Mouse (Mus musculus): ENCODE results near the gene H2al1c. TPM values are rescaled to one million over a fixed set of nuclear protein-coding genes. Genes with fewer than 3 reads are reported as not detected.
"Not testable (repeated sequence)": the region's sequence is repeated elsewhere in the genome, so short reads cannot be mapped to it uniquely, and the experiment has no call there.

Gene H2al1c
- not detected for total RNA-seq (2021)

DNA sequence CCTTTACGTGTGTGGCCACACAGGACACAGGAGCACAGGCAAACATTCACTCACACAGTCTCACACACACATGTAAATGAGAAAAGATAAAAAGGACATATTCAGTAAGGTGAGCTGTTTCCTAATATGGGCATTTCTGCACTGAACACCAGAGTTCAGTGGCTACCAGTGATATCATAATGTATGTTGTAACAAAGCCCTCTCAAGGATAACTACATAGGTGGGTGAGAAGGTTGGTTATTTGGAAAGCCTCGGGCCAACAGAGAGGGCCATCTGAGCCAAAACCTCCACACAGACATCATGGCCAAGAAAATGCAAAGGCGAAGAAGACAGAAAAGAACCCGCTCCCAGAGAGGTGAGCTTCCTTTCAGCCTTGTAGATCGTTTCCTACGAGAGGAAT is at the start of gene H2al1c:
Gene H2al1c, plus strand, starts transcription at position 301 of the 400 bp plus-strand sequence.
- intact Hi-C loops (cut with DNase I); DNase-seq (ENCODE audit: low spot score in 2 of 2): not testable (repeated sequence)

DNA sequence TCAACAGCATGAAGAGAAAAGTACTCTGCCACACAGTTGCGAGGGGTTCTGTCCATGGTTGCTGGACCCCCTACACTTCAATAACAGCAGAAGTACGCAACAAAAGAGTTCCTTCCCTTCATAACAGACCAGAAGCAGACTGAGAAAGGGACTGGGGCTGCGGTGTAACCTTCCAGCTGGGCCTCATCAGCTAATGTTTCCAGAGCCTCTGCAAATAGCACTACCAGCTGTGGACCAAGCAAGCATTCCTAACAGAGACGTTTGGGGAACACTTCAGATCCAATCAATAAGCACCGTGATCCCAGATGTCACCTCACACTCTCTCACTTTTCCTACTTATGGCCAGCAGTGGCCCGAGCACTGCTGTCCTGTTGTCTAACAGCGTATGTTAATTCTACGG is 40.5 kb upstream of the H2al1c start:
- intact Hi-C loops (cut with DNase I), result no loop called here

DNA sequence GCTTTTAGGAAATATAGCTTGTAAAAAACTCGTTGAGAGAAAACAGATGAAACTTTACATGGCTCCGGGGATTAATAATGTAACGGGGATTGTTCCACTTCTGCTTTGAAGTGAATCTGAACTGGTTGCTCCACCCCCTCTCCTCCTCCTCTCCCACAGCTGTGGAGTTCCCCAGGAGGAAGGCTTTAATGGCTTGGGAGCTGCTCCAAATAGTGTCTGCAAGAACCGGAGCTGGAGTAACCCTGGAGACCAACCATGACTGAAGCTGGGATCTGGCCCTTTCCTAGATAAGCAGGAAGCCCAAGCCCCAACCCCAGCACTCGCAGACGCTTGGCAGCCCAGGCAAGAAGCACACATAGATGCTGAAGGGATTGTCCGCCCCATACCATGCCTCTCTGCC is 37.7 kb upstream of the H2al1c start:
- peak in 1 of 2 experiments; percentile 20 for DNase-seq (ENCODE audit: low spot score in 2 of 2)
- intact Hi-C loops (cut with DNase I), result no loop called here

More for the DNA sequence above, 40.5 kb upstream of the H2al1c start:
- DNase-seq (ENCODE audit: low spot score in 2 of 2), result no peak

DNA sequence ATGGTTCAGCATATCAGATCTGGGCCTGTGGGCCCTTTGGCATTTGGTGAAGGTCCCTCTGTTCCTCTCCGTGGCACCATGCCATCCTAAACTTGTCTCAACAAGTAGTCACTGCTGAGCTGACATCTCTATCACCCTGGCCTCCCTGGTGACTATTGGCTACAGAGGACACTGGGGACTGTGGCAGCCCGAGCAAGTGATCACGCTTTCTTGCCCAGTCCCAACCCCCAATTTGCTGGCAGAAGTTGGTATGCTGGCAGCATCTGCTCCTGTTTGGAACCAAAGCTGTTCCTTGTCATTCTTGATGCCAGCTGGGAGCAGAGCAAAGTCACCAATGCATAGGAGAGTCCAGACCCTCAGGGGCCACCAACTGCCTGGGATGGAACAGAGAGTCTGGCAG is 36.4 kb upstream of the H2al1c start:
- DNase-seq (ENCODE audit: low spot score in 2 of 2), result no peak
- intact Hi-C loops (cut with DNase I), result no loop called here

DNA sequence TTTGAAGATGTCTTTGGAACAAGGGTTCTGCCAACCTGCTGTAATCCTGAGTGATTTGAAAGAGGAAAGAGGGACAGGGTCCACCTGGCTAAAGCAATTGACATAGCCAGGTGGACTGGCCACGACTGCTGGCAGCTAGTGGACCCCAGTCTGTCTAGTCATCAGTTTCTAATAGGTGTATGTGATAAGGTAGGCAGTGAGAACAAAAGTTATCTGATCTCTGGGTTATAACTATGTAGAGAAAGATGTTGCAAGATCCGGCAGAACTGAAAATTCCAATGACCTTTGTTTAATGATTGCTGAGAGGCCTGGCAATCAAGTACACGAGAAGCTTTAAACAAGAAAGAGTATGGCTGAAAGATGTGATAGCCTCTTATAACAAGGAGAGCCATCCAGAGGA is 32.3 kb upstream of the H2al1c start:
- intact Hi-C loops (cut with DNase I), result no loop called here
- no peak for DNase-seq (ENCODE audit: low spot score in 2 of 2)

DNA sequence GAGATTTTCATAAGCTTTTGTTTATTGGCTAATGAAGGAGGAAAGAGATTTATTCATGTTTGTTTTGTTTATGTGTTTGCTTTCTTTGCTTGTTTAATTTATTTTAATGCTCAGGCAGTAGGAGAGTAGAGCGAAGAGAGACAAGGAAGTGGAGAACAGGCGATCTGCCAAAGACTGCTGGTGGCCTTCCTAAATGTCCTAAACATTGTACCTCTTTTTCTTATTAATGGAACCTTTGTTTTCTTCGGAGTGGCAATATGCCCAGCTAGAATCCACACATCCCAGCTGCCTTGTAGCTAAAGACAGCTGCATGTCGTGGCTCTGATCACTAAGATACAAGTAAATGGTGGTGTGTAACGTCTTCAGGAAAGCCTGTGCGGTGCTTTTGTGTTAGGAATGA is 28.4 kb upstream of the H2al1c start:
- intact Hi-C loops (cut with DNase I), result no loop called here

DNA sequence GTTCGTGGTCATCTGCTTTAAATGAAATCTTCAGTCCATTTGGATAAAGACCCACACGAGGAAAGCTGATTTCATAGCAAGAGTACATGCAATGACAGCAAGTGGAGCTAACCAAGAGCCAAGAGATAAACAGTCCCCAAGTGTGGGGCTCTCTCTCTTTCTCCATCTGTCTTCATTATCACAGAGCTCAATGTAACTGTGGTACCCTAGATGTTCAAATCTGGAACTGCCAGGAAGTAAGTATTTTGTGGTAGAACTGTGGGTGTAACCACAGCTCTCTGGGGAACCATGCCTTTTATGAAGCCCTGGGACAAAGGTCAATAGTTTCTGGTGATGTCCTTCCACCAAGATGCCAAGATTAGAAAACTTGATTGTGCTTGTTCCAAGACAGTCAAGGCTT is 24.7 kb upstream of the H2al1c start:
- intact Hi-C loops (cut with DNase I), result no loop called here
- DNase-seq (ENCODE audit: low spot score in 2 of 2), result peak in 1 of 2 experiments; percentile 27

More for the DNA sequence above, 28.4 kb upstream of the H2al1c start:
- no peak for DNase-seq (ENCODE audit: low spot score in 2 of 2)

DNA sequence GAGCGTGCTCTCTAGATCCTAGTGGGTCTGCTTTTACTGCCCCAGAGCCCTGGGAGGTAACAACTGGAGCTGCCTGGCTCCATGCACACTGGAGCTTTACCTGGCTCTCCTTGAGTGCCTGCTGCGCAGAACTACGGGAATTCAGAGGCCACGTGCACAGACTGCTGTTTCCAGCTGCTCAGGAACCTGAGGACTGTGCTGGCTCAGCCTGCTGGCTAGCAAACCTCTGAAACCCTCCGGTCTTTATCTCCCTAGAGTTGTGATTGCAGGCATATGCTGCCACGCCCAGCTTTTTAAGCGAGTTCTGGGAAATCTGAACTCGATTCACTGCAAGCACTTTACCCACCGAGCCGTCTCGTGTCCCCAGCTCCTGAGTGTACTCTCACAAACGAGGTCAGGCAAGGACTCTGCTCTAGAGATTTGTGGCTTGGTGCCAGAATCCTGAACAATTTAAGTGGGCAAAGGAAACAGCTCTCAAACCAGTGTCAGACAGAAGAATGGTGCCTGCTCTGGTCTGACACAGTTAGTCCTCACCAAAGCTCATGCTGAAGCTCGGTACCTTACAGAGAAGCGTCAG is 17.1 kb upstream of the H2al1c start:
- no peak for DNase-seq (ENCODE audit: low spot score in 2 of 2)
- intact Hi-C loops (cut with DNase I), result no loop called here

DNA sequence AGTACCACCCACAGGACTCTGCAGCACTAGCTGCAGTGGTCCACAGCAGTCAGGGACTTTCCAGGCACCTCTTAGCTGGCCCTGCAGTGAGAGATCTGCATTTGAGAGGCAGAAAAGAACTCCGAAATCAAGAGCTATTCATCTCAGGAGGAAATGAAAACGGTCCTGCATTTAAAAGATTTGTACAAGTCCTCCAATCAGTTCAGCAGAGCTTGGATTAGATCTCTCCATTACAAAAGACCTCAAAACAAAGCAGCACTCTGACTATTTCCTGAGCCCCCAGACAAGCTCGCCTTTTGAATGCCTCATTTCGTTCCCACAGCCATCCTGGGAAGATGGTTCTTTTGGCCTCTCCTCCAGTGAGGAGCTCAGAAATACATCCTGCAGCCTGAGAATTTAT is 16.2 kb upstream of the H2al1c start:
- DNase-seq (ENCODE audit: low spot score in 2 of 2), result no peak
- intact Hi-C loops (cut with DNase I), result no loop called here

DNA sequence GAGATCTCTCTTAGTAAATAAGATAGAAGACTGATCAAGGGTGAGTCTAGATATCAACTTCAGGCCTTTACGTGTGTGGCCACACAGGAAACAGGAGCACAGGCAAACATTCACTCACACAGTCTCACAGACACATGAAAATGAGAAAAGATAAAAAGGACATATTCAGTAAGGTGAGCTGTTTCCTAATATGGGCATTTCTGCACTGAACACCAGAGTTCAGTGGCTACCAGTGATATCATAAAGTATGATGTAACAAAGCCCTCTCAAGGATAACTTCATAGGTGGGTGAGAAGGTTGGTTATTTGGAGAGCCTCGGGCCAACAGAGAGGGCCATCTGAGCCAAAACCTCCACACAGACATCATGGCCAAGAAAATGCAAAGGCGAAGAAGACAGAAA is 6.5 kb upstream of the H2al1c start, which contains the start of gene H2al1a:
Gene H2al1a, plus strand, starts transcription at position 301 of the 400 bp plus-strand sequence.
- intact Hi-C loops (cut with DNase I); DNase-seq (ENCODE audit: low spot score in 2 of 2): not testable (repeated sequence)

DNA sequence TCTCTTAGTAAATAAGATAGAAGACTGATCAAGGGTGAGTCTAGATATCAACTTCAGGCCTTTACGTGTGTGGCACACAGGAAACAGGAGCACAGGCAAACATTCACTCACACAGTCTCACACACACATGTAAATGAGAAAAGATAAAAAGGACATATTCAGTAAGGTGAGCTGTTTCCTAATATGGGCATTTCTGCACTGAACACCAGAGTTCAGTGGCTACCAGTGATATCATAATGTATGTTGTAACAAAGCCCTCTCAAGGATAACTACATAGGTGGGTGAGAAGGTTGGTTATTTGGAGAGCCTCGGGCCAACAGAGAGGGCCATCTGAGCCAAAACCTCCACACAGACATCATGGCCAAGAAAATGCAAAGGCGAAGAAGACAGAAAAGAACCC is 3.3 kb upstream of the H2al1c start, which contains the start of gene H2al1b:
Gene H2al1b, plus strand, starts transcription at position 301 of the 400 bp plus-strand sequence.
- DNase-seq (ENCODE audit: low spot score in 2 of 2); intact Hi-C loops (cut with DNase I): not testable (repeated sequence)

DNA sequence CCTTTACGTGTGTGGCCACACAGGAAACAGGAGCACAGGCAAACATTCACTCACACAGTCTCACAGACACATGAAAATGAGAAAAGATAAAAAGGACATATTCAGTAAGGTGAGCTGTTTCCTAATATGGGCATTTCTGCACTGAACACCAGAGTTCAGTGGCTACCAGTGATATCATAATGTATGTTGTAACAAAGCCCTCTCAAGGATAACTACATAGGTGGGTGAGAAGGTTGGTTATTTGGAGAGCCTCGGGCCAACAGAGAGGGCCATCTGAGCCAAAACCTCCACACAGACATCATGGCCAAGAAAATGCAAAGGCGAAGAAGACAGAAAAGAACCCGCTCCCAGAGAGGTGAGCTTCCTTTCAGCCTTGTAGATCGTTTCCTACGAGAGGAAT is 3.1 kb downstream of the H2al1c start, which contains the start of gene H2al1d:
Gene H2al1d, plus strand, starts transcription at position 301 of the 400 bp plus-strand sequence.
- DNase-seq (ENCODE audit: low spot score in 2 of 2); intact Hi-C loops (cut with DNase I): not testable (repeated sequence)

DNA sequence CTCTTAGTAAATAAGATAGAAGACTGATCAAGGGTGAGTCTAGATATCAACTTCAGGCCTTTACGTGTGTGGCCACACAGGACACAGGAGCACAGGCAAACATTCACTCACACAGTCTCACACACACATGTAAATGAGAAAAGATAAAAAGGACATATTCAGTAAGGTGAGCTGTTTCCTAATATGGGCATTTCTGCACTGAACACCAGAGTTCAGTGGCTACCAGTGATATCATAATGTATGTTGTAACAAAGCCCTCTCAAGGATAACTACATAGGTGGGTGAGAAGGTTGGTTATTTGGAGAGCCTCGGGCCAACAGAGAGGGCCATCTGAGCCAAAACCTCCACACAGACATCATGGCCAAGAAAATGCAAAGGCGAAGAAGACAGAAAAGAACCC is 6.2 kb downstream of the H2al1c start, which contains the start of gene H2al1e:
Gene H2al1e, plus strand, starts transcription at position 301 of the 400 bp plus-strand sequence.
- intact Hi-C loops (cut with DNase I); DNase-seq (ENCODE audit: low spot score in 2 of 2): not testable (repeated sequence)

DNA sequence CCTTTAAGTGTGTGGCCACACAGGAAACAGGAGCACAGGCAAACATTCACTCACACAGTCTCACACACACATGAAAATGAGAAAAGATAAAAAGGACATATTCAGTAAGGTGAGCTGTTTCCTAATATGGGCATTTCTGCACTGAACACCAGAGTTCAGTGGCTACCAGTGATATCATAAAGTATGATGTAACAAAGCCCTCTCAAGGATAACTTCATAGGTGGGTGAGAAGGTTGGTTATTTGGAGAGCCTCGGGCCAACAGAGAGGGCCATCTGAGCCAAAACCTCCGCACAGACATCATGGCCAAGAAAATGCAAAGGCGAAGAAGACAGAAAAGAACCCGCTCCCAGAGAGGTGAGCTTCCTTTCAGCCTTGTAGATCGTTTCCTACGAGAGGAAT is 9.4 kb downstream of the H2al1c start, which contains the start of gene H2al1f:
Gene H2al1f, plus strand, starts transcription at position 301 of the 400 bp plus-strand sequence.
- intact Hi-C loops (cut with DNase I); DNase-seq (ENCODE audit: low spot score in 2 of 2): not testable (repeated sequence)

DNA sequence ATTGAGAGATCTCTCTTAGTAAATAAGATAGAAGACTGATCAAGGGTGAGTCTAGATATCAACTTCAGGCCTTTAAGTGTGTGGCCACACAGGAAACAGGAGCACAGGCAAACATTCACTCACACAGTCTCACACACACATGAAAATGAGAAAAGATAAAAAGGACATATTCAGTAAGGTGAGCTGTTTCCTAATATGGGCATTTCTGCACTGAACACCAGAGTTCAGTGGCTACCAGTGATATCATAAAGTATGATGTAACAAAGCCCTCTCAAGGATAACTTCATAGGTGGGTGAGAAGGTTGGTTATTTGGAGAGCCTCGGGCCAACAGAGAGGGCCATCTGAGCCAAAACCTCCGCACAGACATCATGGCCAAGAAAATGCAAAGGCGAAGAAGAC is 12.5 kb downstream of the H2al1c start, which contains the start of gene H2al1g:
Gene H2al1g, plus strand, starts transcription at position 301 of the 400 bp plus-strand sequence.
- intact Hi-C loops (cut with DNase I); DNase-seq (ENCODE audit: low spot score in 2 of 2): not testable (repeated sequence)

DNA sequence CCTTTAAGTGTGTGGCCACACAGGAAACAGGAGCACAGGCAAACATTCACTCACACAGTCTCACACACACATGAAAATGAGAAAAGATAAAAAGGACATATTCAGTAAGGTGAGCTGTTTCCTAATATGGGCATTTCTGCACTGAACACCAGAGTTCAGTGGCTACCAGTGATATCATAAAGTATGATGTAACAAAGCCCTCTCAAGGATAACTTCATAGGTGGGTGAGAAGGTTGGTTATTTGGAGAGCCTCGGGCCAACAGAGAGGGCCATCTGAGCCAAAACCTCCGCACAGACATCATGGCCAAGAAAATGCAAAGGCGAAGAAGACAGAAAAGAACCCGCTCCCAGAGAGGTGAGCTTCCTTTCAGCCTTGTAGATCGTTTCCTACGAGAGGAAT is 15.7 kb downstream of the H2al1c start, which contains the start of gene H2al1h:
Gene H2al1h, plus strand, starts transcription at position 301 of the 400 bp plus-strand sequence.
- intact Hi-C loops (cut with DNase I), result not testable (repeated sequence)

DNA sequence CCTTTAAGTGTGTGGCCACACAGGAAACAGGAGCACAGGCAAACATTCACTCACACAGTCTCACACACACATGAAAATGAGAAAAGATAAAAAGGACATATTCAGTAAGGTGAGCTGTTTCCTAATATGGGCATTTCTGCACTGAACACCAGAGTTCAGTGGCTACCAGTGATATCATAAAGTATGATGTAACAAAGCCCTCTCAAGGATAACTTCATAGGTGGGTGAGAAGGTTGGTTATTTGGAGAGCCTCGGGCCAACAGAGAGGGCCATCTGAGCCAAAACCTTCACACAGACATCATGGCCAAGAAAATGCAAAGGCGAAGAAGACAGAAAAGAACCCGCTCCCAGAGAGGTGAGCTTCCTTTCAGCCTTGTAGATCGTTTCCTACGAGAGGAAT is 18.9 kb downstream of the H2al1c start, which contains the start of gene H2al1i:
Gene H2al1i, plus strand, starts transcription at position 301 of the 400 bp plus-strand sequence.
- DNase-seq (ENCODE audit: low spot score in 2 of 2); intact Hi-C loops (cut with DNase I): not testable (repeated sequence)

More for the DNA sequence above, 15.7 kb downstream of the H2al1c start, which contains the start of gene H2al1h:
- DNase-seq (ENCODE audit: low spot score in 2 of 2), result not testable (repeated sequence)

DNA sequence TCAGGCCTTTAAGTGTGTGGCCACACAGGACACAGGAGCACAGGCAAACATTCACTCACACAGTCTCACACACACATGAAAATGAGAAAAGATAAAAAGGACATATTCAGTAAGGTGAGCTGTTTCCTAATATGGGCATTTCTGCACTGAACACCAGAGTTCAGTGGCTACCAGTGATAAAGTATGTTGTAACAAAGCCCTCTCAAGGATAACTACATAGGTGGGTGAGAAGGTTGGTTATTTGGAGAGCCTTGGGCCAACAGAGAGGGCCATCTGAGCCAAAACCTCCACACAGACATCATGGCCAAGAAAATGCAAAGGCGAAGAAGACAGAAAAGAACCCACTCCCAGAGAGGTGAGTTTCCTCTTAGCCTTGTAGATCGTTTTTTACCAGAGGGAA is 22.1 kb downstream of the H2al1c start, which contains the start of gene H2al1j:
Gene H2al1j, plus strand, starts transcription at position 301 of the 400 bp plus-strand sequence.
- DNase-seq (ENCODE audit: low spot score in 2 of 2); intact Hi-C loops (cut with DNase I): not testable (repeated sequence)

DNA sequence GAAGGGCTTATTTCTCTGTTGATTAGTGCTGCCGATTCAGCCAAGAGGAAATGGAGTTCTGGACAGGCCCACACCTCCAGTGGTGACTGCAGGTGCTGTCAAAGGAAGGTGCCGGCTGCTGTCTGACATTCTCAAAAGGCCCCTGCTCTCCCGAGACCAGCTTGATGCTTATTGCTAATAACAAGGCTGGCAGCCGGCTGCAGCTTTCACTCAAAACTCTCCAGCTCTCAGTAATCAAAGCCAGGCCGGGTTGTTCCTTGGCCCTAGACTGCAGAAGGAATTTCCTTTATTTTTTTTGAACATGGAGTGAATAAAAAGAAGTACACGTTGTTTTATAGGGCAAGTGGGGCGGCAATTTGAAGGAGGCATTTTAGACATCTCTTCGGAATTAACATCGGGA is 40.3 kb downstream of the H2al1c start:
- intact Hi-C loops (cut with DNase I), result no loop called here
- DNase-seq (ENCODE audit: low spot score in 2 of 2), result peak in 1 of 2 experiments; percentile 6

DNA sequence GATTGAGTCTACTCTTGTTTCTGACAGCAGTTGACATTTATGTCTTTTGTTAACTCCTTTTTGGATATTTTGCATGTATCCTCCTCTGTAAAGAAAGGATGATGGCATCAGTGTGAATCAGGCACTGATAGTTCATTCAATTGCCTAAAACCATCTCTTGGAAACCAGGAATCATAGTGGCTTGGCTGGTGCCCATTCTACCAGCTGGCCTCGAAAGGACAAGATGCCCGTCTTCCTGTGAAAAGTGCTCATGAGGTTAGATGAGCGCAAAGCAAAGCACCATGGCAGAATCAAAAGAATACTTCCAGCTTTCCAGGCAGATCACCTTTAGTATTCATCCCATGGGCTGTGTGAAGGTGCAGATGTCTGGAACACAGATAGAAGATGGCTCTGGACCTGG is 41.3 kb downstream of the H2al1c start:
- no peak for DNase-seq (ENCODE audit: low spot score in 2 of 2)
- intact Hi-C loops (cut with DNase I), result no loop called here
